Mouse (Mus musculus) G1E (cell line): ENCODE results near the gene Bbs9. TPM values are rescaled to one million over a fixed set of nuclear protein-coding genes. Genes with fewer than 3 reads are reported as not detected.
"Not testable (repeated sequence)": the region's sequence is repeated elsewhere in the genome, so short reads cannot be mapped to it uniquely, and the experiment has no call there.

Experiments
- ATAC-seq: 2 replicates; pipeline ENCODE4 v1.8.0; 2016; ENCODE audit warnings: mild to moderate bottlenecking; ENCODE audit not compliant: insufficient number of reproducible peaks, poor library complexity, low FRiP score, severe bottlenecking; ENCODE audit errors: extremely low read depth
- DNase-seq: peaks from one replicate; pipeline ENCODE4 v3.0.0; 2012; ENCODE audit warnings: low spot score
- H3K27me3 ChIP-seq: 2 replicates; pipeline ENCODE4 v1.6.1; 2012; ENCODE audit warnings: mild to moderate bottlenecking, low read length, inconsistent platforms; ENCODE audit not compliant: insufficient read depth
- H3K36me3 ChIP-seq: replicated peaks from 2 replicates; pipeline ENCODE3; 2012; ENCODE audit warnings: mild to moderate bottlenecking, inconsistent platforms
- H3K4me1 ChIP-seq: 2 replicates; pipeline ENCODE4 v1.6.1; 2012; ENCODE audit warnings: low read depth, low read length, inconsistent platforms, mixed read lengths; ENCODE audit not compliant: insufficient read depth
- H3K4me3 ChIP-seq: 2 replicates; pipeline ENCODE4 v1.5.1; 2012; ENCODE audit warnings: low read depth, mild to moderate bottlenecking, inconsistent platforms, low read length, moderate library complexity, mixed read lengths
- H3K9me3 ChIP-seq: replicated peaks from 2 replicates; pipeline ENCODE4 v1.6.1; 2012; ENCODE audit warnings: inconsistent platforms
- CTCF ChIP-seq: IDR thresholded peaks from 2 replicates; pipeline ENCODE4 v1.5.1; 2012; ENCODE audit warnings: low read depth, low read length, inconsistent platforms, mixed read lengths
- GATA1 ChIP-seq: IDR thresholded peaks from 2 replicates; pipeline ENCODE4 v1.6.1; 2012; ENCODE audit warnings: borderline replicate concordance, low read length, inconsistent platforms, mixed read lengths
- GATA2 ChIP-seq: IDR thresholded peaks from 2 replicates; pipeline ENCODE4 v1.6.1; 2012; ENCODE audit warnings: low read depth, low read length, inconsistent platforms, borderline replicate concordance
- POLR2AphosphoS5 ChIP-seq: IDR thresholded peaks from 2 replicates; pipeline ENCODE4 v1.6.1; 2012; ENCODE audit warnings: low read depth, low read length, inconsistent platforms; ENCODE audit not compliant: insufficient replicate concordance
- TAL1 ChIP-seq: conservative IDR thresholded peaks from 2 replicates; pipeline ENCODE4 v1.6.1; 2012; ENCODE audit warnings: low read depth, low read length, inconsistent platforms, mixed read lengths
- polyA plus RNA-seq: library from polyadenylated mRNA; stranded (reverse); fragments of >175 nt; gene quantifications from 2 replicates; pipeline ENCODE4 v1.2.3, GENCODE M21; 2012
- total RNA-seq, 2 experiments: library from RNA; stranded (forward) in 1 of 2; stranded (reverse) in 1 of 2; fragments of 200-1000 nt in 1 of 2; fragments of >200 nt in 1 of 2; fragmentation: Nextera tagmentation in 1 of 2; gene quantifications; 2 replicates each; pipeline ENCODE4 v1.2.3; 2014 to 2017

Gene Bbs9
- total and polyA plus RNA-seq, 3 experiments: 3.3 to 26.9 (median 18.4) TPM

DNA sequence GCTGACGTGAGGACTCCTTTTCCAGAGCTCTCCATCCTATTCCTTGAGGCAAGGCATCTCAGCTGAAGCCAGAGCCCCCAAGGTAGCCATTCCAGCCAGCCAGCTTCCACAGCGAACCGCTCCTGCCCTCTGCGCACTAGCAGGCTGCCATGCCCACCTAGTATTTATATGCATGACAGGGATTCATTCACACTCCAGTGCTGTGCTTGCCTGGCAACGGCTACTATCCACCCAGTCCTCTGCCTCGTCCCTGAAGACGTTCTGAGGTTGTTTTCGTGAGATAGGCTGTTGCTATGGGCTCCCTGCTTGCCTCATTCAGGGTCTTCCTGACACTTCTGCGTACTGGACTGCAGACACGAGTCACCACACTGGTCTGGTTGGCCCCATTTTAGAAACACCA, 22.8 kb upstream of the Bbs9 start:
- no peak for ATAC-seq
- TF ChIP-seq GATA2: no peak
- TF ChIP-seq TAL1: no peak
- no peak for TF ChIP-seq GATA1
- no peak for TF ChIP-seq POLR2AphosphoS5
- no peak for TF ChIP-seq CTCF
- Histone ChIP-seq H3K27me3 (no peaks in the 10 kb centered on the region), H3K4me3 (peak overlapping the region; percentile 39; the same call in 1 of the 2 replicates), H3K9me3 (no peaks in the 10 kb centered on the region), H3K36me3 (peaks cover 94% of the 10 kb centered on the region), H3K4me1 (peaks cover 73% of the 10 kb centered on the region)
- DNase-seq: no peak

DNA sequence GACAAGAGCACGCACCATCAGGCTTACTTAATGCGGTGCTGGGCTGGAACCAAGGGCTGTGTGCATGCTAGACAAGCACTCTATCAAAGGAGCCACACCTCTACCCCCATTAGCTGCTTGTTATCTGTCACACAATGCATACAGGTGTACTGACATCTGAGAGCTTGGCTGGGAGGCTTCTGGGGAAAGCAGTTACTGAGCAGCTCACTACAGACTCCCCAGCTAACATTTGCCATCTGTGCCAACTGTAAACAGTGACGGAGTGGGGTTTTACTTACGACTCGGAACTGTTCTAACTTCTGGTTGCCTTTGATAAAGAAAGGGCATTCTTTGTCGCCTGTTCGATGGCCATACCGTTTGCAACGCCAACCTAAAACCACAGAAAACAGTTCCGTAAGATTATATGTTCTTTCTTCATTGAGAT, 22.0 kb upstream of the Bbs9 start:
- Histone ChIP-seq H3K4me1 (peaks cover 74% of the 10 kb centered on the region), H3K4me3 (no peak overlapping the region; the same call in 1 of the 2 replicates), H3K9me3 (no peaks in the 10 kb centered on the region), H3K36me3 (peaks cover 94% of the 10 kb centered on the region), H3K27me3 (no peaks in the 10 kb centered on the region)
- DNase-seq (peak; percentile 65), ATAC-seq (peak; percentile 92)
- TF ChIP-seq POLR2AphosphoS5 (no peak), GATA1 (no peak), TAL1 (peak; percentile 95), CTCF (no peak)

DNA sequence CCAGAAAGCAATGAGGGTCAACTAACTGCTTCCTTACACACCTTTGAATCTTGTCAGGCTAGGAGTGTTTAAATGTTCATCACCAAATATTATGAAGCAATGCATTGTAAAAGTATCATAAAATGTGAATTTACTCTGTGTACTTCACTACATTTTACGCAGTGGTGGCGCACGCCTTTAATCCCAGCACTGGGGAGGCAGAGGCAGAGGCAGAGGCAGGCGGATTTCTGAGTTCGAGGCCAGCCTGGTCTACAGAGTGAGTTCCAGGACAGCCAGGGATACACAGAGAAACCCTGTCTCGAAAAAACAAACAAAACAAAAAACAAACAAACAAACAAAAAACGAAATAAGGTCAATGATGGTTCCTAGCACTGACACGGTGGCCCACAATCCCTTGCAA, 21.5 kb upstream of the Bbs9 start, which contains the start of gene Gm17545:
Gene Gm17545, plus strand, starts transcription at position 301 of the 400 bp plus-strand sequence.
- H3K27me3 ChIP-seq, DNase-seq, H3K9me3 ChIP-seq, H3K4me3 ChIP-seq, ATAC-seq: not testable (repeated sequence)
- H3K4me1 ChIP-seq: peaks cover 74% of the 10 kb centered on the region
- H3K36me3 ChIP-seq: peaks cover 94% of the 10 kb centered on the region

DNA sequence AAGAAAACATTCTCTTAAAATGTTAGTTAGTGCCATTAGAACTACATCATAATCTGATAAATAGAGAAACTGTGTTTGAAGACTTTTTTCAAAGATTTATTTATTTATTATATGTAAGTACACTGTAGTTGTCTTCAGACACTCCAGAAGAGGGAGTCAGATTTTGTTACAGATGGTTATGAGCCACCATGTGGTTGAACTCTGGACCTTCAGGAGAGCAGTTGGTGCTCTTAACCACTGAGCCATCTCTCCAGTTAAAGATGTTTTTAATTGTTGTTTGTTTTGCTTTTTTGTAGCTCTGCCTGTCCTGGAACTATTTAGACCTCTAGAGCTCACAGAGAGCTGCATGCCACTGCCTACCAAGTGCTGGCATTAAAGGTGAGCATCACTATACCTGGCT, 20.5 kb upstream of the Bbs9 start:
- no peaks in the 10 kb centered on the region for H3K27me3 ChIP-seq
- H3K36me3 ChIP-seq: peaks cover 94% of the 10 kb centered on the region
- DNase-seq (no peak), ATAC-seq (no peak)
- peaks cover 71% of the 10 kb centered on the region for H3K4me1 ChIP-seq
- H3K9me3 ChIP-seq: no peaks in the 10 kb centered on the region
- no peak overlapping the region; the same call in 1 of the 2 replicates for H3K4me3 ChIP-seq
- TF ChIP-seq CTCF (no peak), POLR2AphosphoS5 (no peak), GATA1 (no peak), TAL1 (no peak), GATA2 (no peak)

DNA sequence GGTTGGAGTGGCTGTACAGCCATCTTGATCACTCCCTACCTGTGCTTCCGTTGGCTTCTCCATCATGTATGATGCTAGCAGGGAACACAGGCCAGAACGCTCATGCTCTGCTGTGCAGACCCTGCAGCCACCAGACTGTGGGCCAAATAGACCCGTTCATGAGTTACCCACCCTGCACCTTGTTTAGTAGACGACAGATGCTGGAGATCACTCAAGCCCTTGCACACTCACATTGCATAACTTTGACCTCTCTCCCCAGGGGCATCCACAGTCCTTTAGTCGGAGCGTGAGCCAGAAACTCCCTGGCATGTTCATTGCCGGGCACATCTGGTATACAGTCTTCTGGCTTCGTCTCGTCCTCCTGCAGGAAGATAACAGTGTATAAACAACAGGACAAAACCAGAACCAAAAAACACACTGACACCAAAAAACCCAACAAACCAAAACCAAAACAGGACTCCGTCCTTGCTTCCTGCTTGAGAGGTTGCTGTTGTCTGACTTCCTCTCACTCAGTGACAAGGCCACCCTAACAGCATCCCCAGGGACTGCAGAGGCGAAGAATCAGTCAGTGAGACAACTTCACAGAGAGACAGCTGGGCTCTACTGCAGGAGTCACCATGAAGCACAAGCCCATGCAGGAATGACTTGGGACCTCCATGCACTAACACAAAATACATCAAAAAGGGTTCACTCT, 18.2 kb upstream of the Bbs9 start:
- H3K4me3 ChIP-seq: no peak overlapping the region
- peaks cover 60% of the 10 kb centered on the region for H3K4me1 ChIP-seq
- DNase-seq (no peak), ATAC-seq (no peak)
- peaks cover 94% of the 10 kb centered on the region for H3K36me3 ChIP-seq
- no peaks in the 10 kb centered on the region for H3K9me3 ChIP-seq
- H3K27me3 ChIP-seq: no peaks in the 10 kb centered on the region
- TF ChIP-seq CTCF (no peak), GATA2 (no peak)

DNA sequence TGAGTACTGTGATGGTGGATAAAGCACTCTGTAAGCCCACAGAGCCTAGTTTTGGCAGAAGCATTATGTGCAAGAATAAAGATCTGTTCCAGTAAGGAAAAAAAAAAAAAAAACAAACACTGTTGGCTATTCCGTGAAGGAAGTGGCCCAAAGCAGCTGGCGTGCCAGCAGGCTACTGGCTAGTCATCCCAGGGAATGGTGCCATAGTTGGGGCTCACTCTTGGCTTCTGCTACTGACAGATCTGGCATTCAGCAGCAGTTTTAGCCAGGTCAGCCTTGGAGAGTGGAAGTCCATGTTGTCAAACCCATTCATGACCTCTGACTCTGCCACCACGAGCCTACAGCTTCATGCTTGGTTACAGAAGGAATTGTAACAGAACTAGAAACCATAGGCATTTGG, 13.6 kb upstream of the Bbs9 start:
- TF ChIP-seq CTCF (no peak), TAL1 (no peak)
- no peak for ATAC-seq
- DNase-seq: no peak
- Histone ChIP-seq H3K36me3 (peaks cover 94% of the 10 kb centered on the region), H3K9me3 (no peaks in the 10 kb centered on the region), H3K27me3 (no peaks in the 10 kb centered on the region), H3K4me1 (peaks cover 32% of the 10 kb centered on the region), H3K4me3 (no peak overlapping the region)

DNA sequence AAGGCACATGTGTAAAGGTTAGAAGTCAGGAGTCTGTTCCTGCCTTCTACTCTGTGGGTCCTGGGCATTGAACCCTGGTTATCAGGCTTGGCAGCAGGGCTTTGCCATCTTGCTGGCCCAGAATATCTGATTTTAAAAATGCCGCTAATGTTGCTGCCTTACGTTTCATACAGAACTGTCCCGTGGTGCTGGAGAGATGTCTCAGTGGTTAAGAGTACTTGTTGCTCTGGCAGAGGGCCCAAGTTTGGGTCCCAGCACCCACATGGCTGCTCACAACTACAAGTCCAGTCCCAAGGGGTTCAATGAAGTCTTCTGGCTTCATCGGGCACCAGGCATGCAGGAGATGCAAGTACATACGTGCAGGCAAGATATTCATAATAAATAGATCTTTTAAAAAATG, 9.3 kb upstream of the Bbs9 start:
- Histone ChIP-seq H3K27me3 (no peaks in the 10 kb centered on the region), H3K4me3 (no peak overlapping the region; the same call in 1 of the 2 replicates), H3K9me3 (no peaks in the 10 kb centered on the region), H3K36me3 (peaks cover 51% of the 10 kb centered on the region), H3K4me1 (peaks cover 21% of the 10 kb centered on the region)
- ATAC-seq: no peak
- no peak for DNase-seq
- TF ChIP-seq POLR2AphosphoS5: no peak
- no peak for TF ChIP-seq GATA1
- no peak for TF ChIP-seq CTCF
- TF ChIP-seq TAL1: no peak
- no peak for TF ChIP-seq GATA2
